24 mouse cellular contexts compared by ENCODE assay signal in genomic region chr19:37137133-37137532, GRCm38 (mm10).
"Had no signal": no experiment of that assay in that cellular context is flagged by ENCODE, and none has a peak within 500 bp of the region (broad histone marks: within the 10 kb centered on the region; RNA-seq: fewer than 3 reads in every experiment).

No protein-coding gene starts in this region.

- H3K9ac ChIP-seq: limb, embryonic 12.5 days; limb, embryonic 15.5 days; liver, embryonic 14.5 days; liver, postnatal 0 days; lung, embryonic 14.5 days; midbrain, embryonic 15.5 days; neural tube, embryonic 12.5 days; neural tube, embryonic 15.5 days had no signal

- H3K4me2 ChIP-seq: limb, embryonic 12.5 days; limb, embryonic 15.5 days; liver, embryonic 11.5 days; lung, embryonic 14.5 days; midbrain, embryonic 15.5 days; neural tube, embryonic 12.5 days; neural tube, embryonic 15.5 days had no signal

- ATAC-seq: liver, postnatal 0 days; lung, postnatal 0 days; midbrain, embryonic 15.5 days had no signal

- H3K27ac ChIP-seq: kidney, postnatal 0 days; left cerebral cortex, adult 2 months; limb, embryonic 12.5 days; limb, embryonic 15.5 days; liver, embryonic 14.5 days; midbrain, embryonic 10.5 days; midbrain, embryonic 15.5 days; neural tube, embryonic 12.5 days; neural tube, embryonic 15.5 days; stomach, postnatal 0 days had no signal

- H3K27me3 ChIP-seq: limb, embryonic 12.5 days; limb, embryonic 15.5 days; midbrain, embryonic 15.5 days; neural tube, embryonic 12.5 days; neural tube, embryonic 15.5 days had no signal

- H3K4me3 ChIP-seq: left cerebral cortex, adult 2 months; limb, embryonic 12.5 days; limb, embryonic 15.5 days; megakaryocyte, embryonic 14.5 days; midbrain, embryonic 10.5 days; midbrain, embryonic 15.5 days; neural tube, embryonic 12.5 days; neural tube, embryonic 15.5 days had no signal

- H3K4me1 ChIP-seq: limb, embryonic 12.5 days; megakaryocyte, embryonic 14.5 days; midbrain, embryonic 10.5 days; midbrain, embryonic 15.5 days; neural tube, embryonic 12.5 days; neural tube, embryonic 15.5 days had no signal

- DNase-seq: kidney, adult 2 months; kidney, postnatal 25 days; layer of hippocampus, postnatal 36 days; liver, postnatal 0 days; lung, embryonic 14.5 days; right cerebral cortex, adult 18-20 months; right cerebral cortex, postnatal 14 days; right cerebral cortex, postnatal 4 days; thymus, adult 2 months; thymus, postnatal 14 days; thymus, postnatal 4 days had no signal

- H3K36me3 ChIP-seq: limb, embryonic 12.5 days; limb, embryonic 15.5 days; midbrain, embryonic 10.5 days; midbrain, embryonic 15.5 days; neural tube, embryonic 12.5 days had no signal

- H3K9me3 ChIP-seq: limb, embryonic 12.5 days; limb, embryonic 15.5 days; megakaryocyte, embryonic 14.5 days; midbrain, embryonic 10.5 days; midbrain, embryonic 15.5 days; neural tube, embryonic 12.5 days; neural tube, embryonic 15.5 days had no signal
